Mouse (Mus musculus) hindbrain, embryonic 15.5 days (tissue): ENCODE measurements around the gene Polr1d. TPM values are rescaled to one million over a fixed set of nuclear protein-coding genes. Genes with fewer than 3 reads are reported as not detected.

ENCODE experiments used
- ATAC-seq: fragments of 200-750 bp; cut with Nextera tagmentation; 2 replicates; pipeline ENCODE4 v1.8.0; 2017; ENCODE audit warnings: low read depth, moderate number of reproducible peaks, moderate TSS enrichment; ENCODE audit not compliant: low FRiP score
- H3K27ac ChIP-seq: fragments of 300-500 bp; sonication (generic); replicated peaks from 2 replicates; pipeline ENCODE4 v1.5.1; 2015; ENCODE audit warnings: mild to moderate bottlenecking, inconsistent platforms
- H3K27me3 ChIP-seq: fragments of 300-500 bp; sonication (generic); 2 replicates; pipeline ENCODE4 v1.6.1; 2015; ENCODE audit warnings: control low read depth, inconsistent platforms
- H3K36me3 ChIP-seq: fragments of 300-500 bp; sonication (generic); 2 replicates; pipeline ENCODE4 v1.6.1; 2015; ENCODE audit warnings: control low read depth, inconsistent platforms
- H3K4me1 ChIP-seq: fragments of 300-500 bp; sonication (generic); replicated peaks from 2 replicates; pipeline ENCODE4 v1.6.1; 2015; ENCODE audit warnings: control low read depth, inconsistent platforms
- H3K4me2 ChIP-seq: fragments of 300-500 bp; sonication (generic); 2 replicates; pipeline ENCODE4 v1.6.1; 2015; ENCODE audit warnings: moderate library complexity, mild to moderate bottlenecking, inconsistent platforms
- H3K4me3 ChIP-seq: fragments of 300-500 bp; sonication (generic); 2 replicates; pipeline ENCODE4 v1.5.1; 2015; ENCODE audit warnings: mild to moderate bottlenecking, inconsistent platforms
- H3K9ac ChIP-seq: fragments of 300-500 bp; sonication (generic); 2 replicates; pipeline ENCODE4 v1.6.1; 2015; ENCODE audit warnings: inconsistent platforms
- H3K9me3 ChIP-seq: fragments of 300-500 bp; sonication (generic); 2 replicates; pipeline ENCODE4 v1.6.1; 2016; ENCODE audit warnings: control low read depth, inconsistent platforms
- WGBS: fragments of 180-500 bp; shearing (Covaris S2); methylation state at CpG from one replicate; pipeline ENCODE4 v1.1.7; 2015; 5-methylcytosine and 5-hydroxymethylcytosine counted together
- polyA plus RNA-seq: library from polyadenylated mRNA; unstranded; fragments of >200 nt; fragmentation: Nextera tagmentation; extraction: Ambion mirVana; gene quantifications from 2 replicates; pipeline ENCODE4 v1.2.1, GENCODE M21; 2015

Gene Polr1d
- polyA plus RNA-seq, 1 experiment from 2014 or later, result 104 TPM

- ATAC-seq, result no peak
- no peak overlapping the region for H3K27ac ChIP-seq
- H3K27me3 ChIP-seq, result peaks cover 14% of the 10 kb centered on the region
- H3K36me3 ChIP-seq, result no peaks in the 10 kb centered on the region
- H3K9me3 ChIP-seq, result no peaks in the 10 kb centered on the region
- peaks cover 18% of the 10 kb centered on the region for H3K4me1 ChIP-seq
- H3K9ac ChIP-seq, result no peak overlapping the region
- no peak overlapping the region for H3K4me3 ChIP-seq
- 97% methylated on average over 6 of the region's 6 CpGs for WGBS
- no peak overlapping the region for H3K4me2 ChIP-seq
Observed at GRCm38 (mm10) chr5:147159320-147159719, 82.5 kb downstream of the Polr1d start.

GRCm38 (mm10) chr5:147159792-147160191, 82.9 kb downstream of the Polr1d start:
- Histone ChIP-seq H3K9me3 (no peaks in the 10 kb centered on the region), H3K4me2 (no peak overlapping the region), H3K4me3 (no peak overlapping the region), H3K4me1 (peaks cover 15% of the 10 kb centered on the region), H3K27ac (no peak overlapping the region), H3K36me3 (no peaks in the 10 kb centered on the region), H3K27me3 (peaks cover 14% of the 10 kb centered on the region), H3K9ac (no peak overlapping the region)
- ATAC-seq, result no peak
- WGBS, result 98% methylated on average over 2 of the region's 2 CpGs

Other genes starting within 250 kb of the Polr1d start
- gene Rpl21, start 244.2 kb upstream of the Polr1d start, polyA plus RNA-seq, result 312 and 347 TPM in 2 replicates
- 9.3 and 9.9 TPM in 2 replicates for gene Rasl11a, start 232.0 kb upstream of the Polr1d start, polyA plus RNA-seq
- gene Gtf3a, start 128.4 kb upstream of the Polr1d start, polyA plus RNA-seq, result 107 and 112 TPM in 2 replicates
- 26.7 and 29.0 TPM in 2 replicates for gene Mtif3, start 113.2 kb upstream of the Polr1d start, polyA plus RNA-seq
- gene Lnx2, start 464 bp upstream of the Polr1d start, polyA plus RNA-seq, result 4.5 and 6.5 TPM in 2 replicates
- 7.4 and 9.3 TPM in 2 replicates for gene Gsx1, start 111.6 kb downstream of the Polr1d start, polyA plus RNA-seq
- not detected in 2 replicates for gene Pdx1, start 192.9 kb downstream of the Polr1d start, polyA plus RNA-seq
- not detected in 2 replicates for gene Cdx2, start 230.2 kb downstream of the Polr1d start, polyA plus RNA-seq
- not detected in 2 replicates for gene Urad, start 245.4 kb downstream of the Polr1d start, polyA plus RNA-seq